Mouse (Mus musculus) heart, postnatal 14 days (tissue): ENCODE data around the gene Gpr157. TPM values are rescaled to one million over a fixed set of nuclear protein-coding genes. Genes with fewer than 3 reads are reported as not detected.
"Not testable (repeated sequence)": the region's sequence is repeated elsewhere in the genome, so short reads cannot be mapped to it uniquely, and the experiment has no call there.

ENCODE experiments used
- DNase-seq, 2 experiments: peaks; one replicate each; pipeline ENCODE4 v3.0.0; 2021 to 2022
- intact Hi-C: fragments of 180-260 bp; cut with DNase I; formaldehyde crosslinking; loops from one replicate; pipeline ENCODE4 v1.15.1; 2025
- long read RNA-seq, 2 experiments: library from polyadenylated mRNA; stranded (forward); transcript quantifications; one replicate each; pipeline ENCODE4 v2.0.0; 2021
- total RNA-seq, 2 experiments: library from RNA; stranded (reverse); gene quantifications; 2 replicates each; pipeline ENCODE4 v1.2.3; 2021

Gene Gpr157
- total RNA-seq, result 10 to 100 TPM; 29.5 to 33.7 TPM
- long read RNA-seq, experiment 1, full-length matches to known transcripts, result 16 of 24 reads
- long read RNA-seq, experiment 1, partial matches to known transcripts, result 2 of 24 reads
- long read RNA-seq, experiment 1, other reads (novel, unspliced or antisense), result 6 of 24 reads
- long read RNA-seq, experiment 2, full-length matches to known transcripts, result 8 of 9 reads
- long read RNA-seq, experiment 2, partial matches to known transcripts, result 0 of 9 reads
- long read RNA-seq, experiment 2, other reads (novel, unspliced or antisense), result 1 of 9 reads

DNA sequence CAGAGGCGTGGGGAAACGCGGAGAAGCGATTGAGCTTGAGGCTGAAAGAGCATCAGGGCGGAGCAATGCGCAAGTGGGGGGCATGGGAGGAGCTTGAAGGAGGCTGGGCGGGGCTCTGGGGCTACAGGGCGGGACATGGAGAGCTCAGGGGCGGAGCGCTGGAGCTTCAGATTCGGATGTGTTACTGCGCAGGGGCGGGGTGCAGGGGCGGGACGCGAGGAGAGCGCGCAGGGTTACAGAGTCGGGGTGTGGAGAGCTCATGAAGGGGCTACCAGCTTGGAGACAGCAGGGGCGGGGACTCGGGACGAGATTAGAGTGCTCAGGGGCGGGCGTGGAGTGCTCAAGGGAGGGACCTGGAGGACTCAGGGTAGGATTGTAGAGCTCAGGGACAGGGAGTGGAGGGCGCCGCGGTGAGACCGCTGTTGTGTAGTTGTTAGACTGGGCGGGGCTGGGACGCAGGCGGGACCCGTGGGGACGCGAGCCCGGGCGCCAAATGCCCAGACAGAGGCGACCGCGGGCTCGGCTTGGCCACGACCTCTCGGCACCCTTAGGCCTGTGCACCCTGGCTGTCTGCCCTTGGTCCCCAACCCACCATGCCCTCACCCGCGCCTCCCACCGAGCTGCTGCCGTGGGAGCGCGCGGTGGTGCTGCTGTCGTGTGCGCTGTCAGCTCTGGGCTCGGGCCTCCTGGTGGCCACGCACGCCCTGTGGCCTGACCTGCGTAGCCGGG, at the start of gene Gpr157:
Gene Gpr157, plus strand, starts transcription at position 205 of the 729 bp plus-strand sequence.
- intact Hi-C loops, result no loop called here
- DNase-seq, result peak; percentile 92 to 93

DNA sequence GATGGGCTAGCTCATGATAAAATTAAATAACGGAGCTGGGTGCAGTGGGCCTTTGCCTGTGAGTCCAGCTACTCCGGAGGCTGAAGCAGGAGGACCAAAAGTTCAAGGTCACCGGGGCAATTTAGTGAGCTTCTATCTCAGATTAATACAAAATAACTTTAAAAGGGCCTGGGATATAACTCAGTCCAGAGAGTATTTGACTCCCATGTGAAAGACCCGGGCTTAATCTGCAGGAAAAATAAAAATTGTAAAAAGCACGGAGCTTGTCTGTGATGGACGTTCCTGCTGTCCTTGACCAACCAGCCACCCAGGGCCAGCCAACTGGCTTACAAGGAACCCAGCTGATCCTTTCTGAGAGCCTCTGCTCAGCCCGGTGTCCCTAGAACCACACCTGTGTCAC, 48.6 kb upstream of the Gpr157 start:
- intact Hi-C loops, result no loop called here
- no peak for DNase-seq

DNA sequence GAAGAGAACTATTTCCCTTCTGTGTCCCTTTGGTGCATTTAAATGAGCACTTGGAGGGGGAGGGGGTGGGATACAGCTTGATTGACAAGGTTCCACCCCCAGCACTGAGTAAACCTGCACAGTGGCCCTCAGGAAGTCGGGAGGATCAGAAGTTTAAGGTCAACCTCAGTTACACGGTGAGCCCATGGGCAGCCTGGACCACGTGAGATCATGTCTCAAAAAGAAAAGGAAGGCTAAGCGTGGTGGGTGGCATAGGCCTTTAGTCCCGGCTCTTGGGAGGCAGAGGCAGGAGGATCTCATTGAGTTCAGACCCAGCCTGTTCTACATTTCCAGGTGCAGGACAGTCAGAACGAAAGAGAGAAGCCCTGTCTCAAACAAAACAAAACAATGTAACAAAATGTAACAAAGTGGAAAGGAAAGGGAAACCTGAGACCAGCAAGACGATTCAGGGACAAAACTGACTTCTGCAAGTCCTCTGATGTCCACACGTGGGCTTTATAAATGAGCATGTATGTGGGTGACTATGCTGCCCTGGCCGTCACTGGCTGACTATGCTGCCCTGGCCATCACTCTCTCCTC, 47.1 kb upstream of the Gpr157 start:
- intact Hi-C loops, result loop anchor here (2.0 kb wide), 1 partner anchor 31 kb away; no protein-coding TSS in a partner anchor

DNA sequence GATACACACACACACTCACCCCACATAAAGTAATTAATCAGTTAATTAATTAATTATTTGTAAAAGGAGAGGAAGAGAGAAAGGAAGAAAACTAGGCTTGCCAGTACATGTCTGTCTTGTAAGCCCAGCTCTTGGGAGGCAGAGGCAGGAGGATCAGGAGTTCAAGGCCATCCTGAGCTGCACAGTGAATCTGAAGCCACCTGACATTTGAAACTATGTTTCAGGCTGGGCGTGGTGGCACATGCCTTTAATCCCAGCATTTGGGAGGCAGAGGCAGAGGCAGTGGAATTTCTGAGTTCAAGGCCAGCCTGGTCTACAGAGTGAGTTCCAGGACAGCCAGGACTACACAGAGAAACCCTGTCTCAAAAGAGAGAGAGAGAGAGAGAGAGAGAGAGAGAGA, 46.3 kb upstream of the Gpr157 start:
- not testable (repeated sequence) for DNase-seq
- intact Hi-C loops, result loop anchor here (2.0 kb wide), 1 partner anchor 30 kb away; no protein-coding TSS in a partner anchor

More for the DNA sequence above, 47.1 kb upstream of the Gpr157 start:
- DNase-seq, result no peak

DNA sequence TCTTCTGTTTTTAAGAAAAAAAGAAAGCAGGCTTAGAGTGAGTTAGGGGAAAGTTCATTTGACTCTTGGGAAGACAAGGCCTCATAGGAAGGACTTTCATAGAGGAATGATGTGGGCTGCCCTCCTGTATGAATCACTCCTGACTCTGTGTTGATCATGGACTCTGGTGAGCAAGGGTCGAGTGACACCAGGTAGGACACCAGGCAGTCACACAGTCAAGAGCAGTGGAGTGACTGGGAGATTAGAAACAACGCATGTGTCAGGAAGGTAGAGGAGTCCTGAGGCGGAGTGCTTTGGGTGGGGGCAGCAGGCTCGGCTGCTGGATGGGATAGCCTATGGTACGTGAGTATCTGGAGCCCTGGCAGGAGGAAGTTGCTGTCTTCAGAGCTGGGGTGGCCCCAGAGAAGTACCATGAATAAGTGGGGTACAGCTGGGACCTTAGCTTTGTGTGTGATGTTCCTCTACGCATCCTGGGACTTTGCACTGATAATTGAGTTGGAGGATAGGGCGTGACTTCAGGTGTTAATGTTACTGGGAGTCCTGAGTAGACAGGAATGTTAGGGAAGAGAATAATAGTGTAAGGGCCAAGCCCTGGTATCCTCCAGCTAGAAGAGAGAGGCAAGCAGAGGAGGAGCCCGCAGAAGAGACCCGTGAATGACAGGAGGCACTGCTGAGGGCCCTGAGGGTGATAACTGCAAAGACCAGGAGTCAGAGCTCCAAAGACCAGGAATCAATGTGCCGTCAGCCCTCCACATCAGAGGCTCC, 45.6 kb upstream of the Gpr157 start:
- intact Hi-C loops, result loop anchor here (2.0 kb wide), 1 partner anchor 29 kb away; no protein-coding TSS in a partner anchor
- DNase-seq, result no peak

DNA sequence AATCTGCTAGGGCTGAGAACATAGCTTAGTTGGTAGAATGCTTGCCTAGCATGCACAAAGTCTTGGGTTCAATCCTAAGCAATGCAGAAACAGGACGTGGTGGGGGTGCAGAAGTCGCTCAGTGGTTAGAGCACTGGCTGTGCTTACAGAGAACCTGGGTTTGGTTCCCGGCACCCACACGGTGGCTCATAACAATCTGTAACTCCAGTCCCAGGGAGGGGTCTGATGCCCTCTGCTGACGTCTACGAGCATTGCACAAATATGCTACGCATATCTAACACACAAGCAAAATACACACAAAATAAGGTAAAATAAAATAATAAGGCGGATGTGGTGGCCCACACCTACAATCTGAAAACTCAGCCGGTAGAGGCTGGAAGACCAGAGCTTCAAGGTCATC, 43.6 kb upstream of the Gpr157 start:
- intact Hi-C loops, result no loop called here
- DNase-seq, result no peak

DNA sequence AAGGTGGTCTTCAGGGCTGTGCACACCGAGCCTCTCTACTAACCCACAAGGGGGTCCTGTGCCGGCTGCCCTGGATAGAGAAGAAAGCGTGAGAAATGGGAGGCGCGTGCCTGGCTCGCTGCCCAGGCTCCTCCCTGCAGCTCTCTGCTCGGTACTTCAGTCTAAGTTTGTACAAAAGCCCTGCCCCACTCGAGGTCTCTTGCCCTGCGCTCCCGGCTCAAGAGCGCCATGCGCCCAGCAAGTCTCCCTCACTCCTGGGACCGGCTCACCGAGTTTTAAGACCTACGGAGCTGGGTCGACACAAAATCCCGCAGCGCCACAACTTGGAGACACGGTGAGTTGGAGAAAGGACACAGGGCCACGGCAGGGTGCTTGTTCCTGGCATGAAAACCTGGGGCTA, 39.1 kb upstream of the Gpr157 start:
- DNase-seq, result peak; percentile 63 to 67
- intact Hi-C loops, result no loop called here

DNA sequence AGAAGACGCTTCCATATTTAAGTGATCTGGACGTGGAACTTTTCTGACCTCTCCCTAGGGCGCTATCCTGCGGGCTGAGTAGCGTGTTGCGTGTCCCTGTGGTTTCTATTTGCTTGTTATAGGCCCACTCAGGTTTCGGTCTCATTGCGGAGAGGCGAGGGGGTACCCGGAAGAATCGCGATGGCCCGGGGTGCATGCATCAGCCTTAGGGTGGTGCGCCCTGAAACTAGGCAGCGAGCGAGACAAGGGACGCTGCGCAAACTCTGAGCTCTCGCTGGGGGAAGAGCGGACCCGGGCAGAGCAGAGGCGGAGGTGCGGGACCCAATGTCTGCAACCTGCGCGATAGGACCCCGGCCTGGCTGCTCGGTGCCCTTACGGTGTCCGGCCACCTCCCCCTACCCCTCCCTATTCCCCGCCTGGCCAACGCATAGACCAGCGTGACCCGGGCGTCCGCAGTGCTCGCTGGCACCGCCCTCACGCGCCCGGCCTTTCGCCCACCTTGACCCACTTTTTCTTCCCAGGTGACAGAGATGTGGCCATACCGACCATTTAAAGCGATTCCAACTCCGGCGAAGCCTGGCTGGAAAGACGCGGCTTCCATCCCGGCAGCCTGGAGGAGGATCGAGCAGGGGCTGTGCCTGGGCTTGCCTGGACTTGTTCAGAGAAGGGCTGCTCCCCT, 38.5 kb upstream of the Gpr157 start:
- DNase-seq, result peak; percentile 24 to 26
- intact Hi-C loops, result no loop called here

DNA sequence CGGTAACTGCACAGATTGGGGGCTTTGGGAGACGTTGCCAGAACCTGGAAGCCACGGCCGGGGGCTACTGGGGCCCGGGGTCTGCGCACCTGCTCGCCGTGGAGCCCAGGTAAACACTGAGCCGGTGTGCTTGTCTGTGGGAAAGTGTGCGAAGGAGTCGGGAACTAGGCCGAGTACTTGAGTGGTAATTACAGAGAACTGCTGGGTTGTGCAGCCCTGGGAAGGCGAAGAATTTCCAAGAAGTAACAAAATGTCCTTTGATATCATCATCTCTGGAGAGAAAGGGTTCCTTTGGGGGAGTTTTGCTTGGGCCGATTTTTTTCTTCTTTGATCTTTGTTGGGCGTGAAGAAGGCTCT, 38.0 kb upstream of the Gpr157 start:
- intact Hi-C loops, result no loop called here
- DNase-seq, result no peak

DNA sequence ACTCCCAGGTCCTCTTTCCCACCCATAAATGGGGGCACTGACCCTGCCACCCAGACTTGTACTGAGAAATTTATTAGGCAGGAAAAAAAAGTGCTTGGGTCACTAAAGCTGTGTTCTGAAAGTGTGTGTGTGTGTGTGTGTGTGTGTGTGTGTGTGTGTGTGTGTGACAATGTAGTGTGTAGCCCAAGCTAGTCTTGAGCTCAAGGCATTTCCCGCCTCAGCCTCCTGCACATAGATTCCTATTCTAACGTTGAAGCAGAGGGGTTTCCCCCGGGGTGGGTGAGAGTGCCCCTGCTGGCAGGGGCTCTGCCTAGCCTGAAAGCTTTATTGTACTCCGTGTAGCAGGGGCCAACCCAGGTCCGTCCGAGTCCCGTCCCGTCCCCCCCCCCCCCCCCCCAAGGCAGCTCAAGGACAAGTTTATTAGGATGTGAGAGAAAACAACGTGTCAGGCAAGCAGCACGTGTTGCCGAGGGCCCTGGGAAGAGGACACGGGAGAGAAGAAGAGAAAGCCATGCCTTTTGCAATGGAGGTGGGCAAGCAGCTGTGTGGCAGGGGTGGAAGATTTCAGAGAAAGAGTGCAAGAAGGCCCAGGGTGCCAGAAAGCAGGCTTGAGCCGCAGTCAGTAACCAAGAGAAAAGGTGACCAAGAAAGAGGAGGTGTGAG, 37.5 kb upstream of the Gpr157 start:
- DNase-seq, result no peak
- intact Hi-C loops, result no loop called here

DNA sequence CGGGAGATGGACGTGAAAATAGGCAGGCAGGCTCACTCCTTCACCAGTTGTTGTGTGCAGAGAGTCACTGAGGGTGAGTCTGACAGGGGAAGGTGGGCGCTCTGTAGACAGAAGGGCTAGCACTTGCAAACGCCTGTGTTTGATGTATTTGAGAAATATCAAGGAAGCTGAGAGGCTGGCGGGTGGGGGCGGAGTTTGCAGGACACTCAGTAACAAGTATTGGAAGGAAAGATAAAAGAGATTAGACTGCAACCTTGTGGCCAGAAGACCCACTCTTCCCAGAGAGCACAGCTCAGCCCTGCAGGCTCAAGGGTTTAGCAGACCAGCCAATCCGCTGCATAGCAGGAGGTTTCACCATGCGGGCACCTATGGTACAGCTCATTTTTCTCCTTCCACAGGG, 35.7 kb upstream of the Gpr157 start:
- no peak for DNase-seq
- intact Hi-C loops, result no loop called here

DNA sequence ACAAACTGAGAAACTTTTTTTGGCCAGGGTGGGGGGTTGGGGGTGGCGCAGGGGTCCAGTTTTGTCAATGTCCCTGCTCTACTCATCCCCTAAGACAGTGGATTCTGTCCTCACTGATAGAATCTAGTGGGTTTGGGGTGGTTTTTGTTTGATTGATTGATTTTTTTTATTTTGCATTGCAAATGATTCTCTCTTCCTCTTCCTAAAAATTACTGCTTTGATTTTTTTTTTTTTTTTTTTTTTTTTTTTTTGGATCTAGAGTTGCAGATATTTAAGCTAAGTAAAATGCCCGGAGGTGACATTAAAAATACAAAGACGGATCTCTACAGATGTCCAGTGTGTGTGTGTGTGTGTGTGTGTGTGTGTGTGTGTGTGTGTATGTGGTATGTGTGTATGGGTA, 34.8 kb upstream of the Gpr157 start:
- intact Hi-C loops, result no loop called here
- no peak for DNase-seq

DNA sequence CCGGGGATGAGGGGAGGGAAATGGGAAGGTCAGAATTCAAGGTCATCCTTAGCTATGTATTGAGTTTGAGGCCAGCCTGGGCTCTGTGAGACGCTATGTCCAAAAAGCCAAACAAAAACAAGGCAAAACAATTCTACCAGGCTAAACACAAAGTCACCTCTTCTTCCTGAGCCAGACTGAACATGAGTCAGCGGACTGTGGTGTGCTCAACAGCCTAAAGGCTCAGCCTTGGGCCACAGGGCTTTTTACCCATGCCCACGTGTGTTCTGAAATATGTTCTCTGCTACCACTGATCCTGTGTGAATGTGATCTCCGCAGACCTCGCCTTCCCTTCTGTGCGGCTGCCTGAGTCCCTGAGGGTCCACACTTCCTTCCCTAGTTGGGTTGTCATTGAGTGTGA, 31.0 kb upstream of the Gpr157 start:
- DNase-seq, result no peak
- intact Hi-C loops, result no loop called here

DNA sequence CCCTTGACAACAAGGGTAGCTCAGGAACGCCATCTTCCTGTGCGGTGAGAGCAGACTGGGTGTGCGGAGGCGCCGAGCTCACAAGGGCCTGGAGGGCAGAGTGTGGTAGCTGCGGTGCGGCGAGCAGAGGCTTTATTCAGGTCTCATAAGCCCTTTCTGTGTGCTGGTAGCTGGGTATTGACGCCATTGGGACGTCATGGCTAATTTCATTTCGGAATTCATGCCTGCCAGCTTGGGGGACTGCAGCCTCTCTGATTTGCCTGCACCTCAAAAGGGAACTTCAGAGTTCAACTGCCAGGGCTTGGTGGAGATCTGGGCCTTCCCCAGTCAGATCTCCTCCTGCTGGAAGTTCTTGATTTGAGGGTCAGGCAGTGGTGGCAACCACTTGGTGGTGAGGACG, 29.4 kb upstream of the Gpr157 start:
- intact Hi-C loops, result no loop called here
- no peak for DNase-seq

DNA sequence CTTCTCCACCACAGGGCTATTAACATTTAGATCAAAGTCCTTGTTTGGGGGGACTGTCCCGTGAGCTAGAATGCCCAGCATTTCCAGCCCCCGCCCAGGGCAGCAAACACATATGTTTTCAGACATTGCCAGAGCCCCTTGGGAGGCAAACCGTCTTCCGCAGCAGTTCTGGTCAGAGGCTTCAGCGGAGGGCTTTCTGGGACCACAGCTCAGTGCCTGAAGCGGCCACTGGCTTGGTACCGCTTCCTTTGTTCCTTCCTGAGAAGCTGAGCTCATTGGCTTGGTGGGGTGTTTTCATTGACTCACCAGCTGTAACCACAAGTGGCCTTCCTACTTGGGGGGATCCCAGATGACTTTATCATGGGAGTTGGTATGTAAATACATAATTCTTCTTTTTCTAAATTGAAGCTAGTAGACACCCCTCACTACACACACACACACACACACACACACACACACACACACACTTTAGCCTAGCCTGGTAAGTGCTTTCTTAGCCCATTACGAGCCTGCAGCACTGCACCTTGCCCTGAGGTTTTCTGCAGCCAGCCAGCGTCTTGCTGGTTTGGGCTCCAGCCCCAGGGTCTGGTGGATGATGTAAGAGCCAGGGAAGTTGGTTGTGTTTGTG, 27.2 kb upstream of the Gpr157 start:
- intact Hi-C loops, result no loop called here
- peak in 1 of 2 experiments; percentile 20 for DNase-seq

DNA sequence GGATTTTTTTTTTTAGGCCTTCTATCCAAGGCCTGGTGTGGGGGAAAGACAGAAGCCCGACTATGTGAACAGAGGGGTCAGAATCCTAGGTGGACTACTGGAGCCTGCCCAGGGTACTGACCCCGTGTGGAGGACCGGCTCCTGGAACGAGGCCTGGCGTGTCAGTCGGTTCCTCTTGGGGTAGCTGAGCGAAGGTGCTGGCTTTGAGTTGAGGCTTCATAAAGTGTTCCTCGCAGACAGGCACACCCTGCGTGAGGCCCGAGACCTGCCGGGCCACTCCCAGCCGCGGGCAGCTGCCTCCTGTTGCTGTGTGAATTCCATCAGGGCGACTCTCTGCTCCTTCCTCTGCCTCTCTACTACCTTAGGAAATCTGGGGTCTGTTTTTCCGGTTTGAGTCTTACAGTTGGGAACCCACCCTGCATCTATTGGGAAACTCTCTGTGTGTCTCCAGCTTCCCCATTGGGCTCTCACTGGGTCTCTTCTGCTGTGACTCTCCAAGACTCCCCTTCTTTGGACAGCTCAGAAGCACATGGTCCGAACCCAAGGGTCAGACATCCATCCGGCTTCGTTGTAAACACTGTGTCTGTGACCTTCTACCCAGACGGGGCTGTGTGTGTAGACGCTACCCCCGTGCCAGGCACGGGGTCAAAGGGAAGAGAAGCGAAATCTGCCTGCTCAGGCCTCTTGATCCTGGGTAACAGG, 26.5 kb upstream of the Gpr157 start:
- no peak for DNase-seq
- intact Hi-C loops, result no loop called here

DNA sequence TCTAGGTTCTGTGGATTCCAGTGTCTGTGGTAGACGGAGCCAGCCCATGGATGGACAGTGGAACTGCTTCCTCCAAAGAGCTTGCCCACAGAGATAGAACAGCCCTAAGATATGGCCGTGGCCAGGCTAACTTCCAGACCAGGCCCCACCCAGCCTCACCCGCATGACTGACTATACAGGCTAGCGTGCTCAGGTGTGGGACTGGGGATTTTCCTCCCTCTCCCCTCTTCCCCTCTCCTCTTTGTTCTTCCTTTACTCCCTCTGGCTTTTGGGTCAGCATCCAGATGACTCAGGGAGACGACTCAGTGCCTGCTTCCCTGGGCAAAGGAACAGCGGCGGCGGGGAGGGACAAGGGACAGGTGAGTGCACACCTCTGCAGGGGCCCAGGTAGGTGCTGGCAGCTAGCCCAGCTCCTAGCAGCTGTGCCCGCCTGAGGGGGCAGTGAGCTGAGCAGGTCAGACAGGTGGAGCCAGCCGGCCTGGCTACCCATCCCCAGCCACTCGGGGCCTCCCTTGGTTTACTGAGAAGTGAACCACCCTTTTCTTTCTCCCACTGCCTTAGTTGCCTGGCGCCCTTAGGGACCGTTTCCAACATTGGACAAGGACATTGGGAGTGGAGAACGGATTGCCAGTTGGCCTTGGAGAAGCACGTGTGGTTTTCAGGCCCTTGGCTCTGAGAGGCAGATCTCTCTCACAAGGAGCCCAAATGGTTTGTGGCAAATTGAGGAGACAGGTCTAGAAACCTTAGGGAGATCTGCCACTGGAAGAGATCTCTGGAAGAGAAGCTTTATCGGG, 25.5 kb upstream of the Gpr157 start:
- DNase-seq, result no peak
- intact Hi-C loops, result no loop called here

DNA sequence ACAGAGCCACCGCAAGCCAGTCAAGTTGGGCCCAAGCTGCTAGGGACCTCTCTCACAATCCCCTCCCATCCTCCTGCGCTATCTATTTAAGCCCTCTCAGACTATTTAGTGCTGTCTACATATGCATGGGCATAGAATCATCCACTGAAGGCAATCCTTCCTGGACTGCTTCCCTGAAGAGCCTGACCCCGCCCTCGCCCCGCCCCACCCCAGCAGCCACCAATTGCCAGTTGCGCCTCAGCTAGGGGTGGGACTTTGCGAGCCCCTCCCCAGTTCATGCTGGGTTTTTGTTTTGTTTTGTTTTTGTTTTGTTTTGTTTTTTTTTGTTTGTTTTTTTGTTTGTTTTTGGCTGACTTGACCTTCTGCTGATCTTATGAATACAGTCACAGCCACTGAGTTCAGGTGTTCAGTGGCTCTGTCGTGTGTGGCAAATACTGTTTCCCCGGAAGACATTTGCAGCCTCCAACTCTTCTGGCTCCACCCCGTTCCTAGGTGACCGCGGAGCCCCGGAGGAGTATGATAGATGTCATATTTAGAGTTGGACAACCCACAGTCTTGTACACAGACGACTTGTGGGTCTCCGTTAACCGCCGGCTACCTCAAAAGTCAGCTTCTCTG, 20.4 kb upstream of the Gpr157 start:
- no peak for DNase-seq
- intact Hi-C loops, result no loop called here
